Mouse (Mus musculus) layer of hippocampus, postnatal 10 days (tissue): ENCODE measurements at regions not wholly inside any gene's neighbourhood (a gene's known extent, or its start where the extent isn't known, plus 50 kb on each side); places are given as distances from the start of the nearest gene placed in this dataset.

Experiments used
- DNase-seq, 2 experiments: peaks; one replicate each; pipeline ENCODE4 v3.0.0; 2021; ENCODE audit warnings: low spot score in 2 of 2

GRCm38 (mm10) chr12:22745556-22745955, 1034.5 kb downstream of the Gm10330 start:
- DNase-seq = peak in 1 of 2 experiments; percentile 7

- peak in 1 of 2 experiments; percentile 7 for DNase-seq
Observed at GRCm38 (mm10) chr12:22745067-22745466, 1035.0 kb downstream of the Gm10330 start.
